Mouse (Mus musculus): ENCODE results near the gene Syt1. TPM values are rescaled to one million over a fixed set of nuclear protein-coding genes. Genes with fewer than 3 reads are reported as not detected.

The Syt1 gene
- polyA plus RNA-seq (2012) = 0.02 TPM in 1 of 2 replicates, not detected in the other

GRCm38 (mm10) chr10:109010241-109011193, at the start of gene Syt1:
Gene Syt1, minus strand, starts transcription at chr10:109010982.
- no peak for TF ChIP-seq GATA1 (IDR thresholded peaks at IDR 0.05; ENCODE audit: low read length)

DNA sequence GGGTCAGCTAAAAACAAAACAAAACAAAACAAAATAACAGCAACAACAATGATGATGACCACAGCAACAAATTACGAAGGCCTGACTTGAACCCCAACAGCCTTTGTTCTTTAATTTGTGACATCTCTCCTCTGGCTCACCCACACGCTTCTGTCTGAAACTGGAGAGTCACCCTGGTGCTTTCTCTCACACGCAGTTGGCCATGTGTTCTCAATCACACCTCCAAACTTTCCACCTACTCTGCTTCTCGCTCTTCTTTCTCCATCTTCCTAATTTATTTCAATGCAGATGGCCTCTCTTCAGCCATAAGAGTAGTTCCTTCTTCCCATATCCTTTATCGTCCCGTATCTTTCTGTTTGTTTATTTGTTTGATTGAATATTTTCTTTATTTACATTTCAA, 45.7 kb upstream of the Syt1 start:
- no peak for TF ChIP-seq GATA1 (IDR thresholded peaks at IDR 0.05; ENCODE audit: low read length)

- TF ChIP-seq GATA1 (IDR thresholded peaks at IDR 0.05; ENCODE audit: low read length) = no peak
Observed at GRCm38 (mm10) chr10:109047537-109047936, 36.8 kb upstream of the Syt1 start.

DNA sequence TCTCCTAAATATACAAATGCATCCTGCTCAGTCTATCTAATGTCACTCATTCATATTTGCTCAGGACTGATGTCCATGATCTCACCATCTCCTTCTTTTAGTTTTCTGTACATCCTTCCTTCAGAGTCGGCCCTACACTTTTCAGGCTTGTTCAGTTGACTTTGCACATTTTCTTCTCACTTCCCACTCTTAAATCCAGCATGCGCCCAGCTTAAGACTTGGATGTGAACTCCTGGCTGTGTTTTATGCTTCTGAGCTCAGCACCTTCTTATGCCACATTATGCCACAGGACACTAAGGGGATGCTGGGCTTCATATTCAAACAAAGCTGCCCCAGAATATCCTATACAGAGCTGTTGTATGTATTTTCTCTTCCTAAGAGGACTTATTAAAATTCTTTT, 36.2 kb upstream of the Syt1 start:
- no peak for TF ChIP-seq GATA1 (IDR thresholded peaks at IDR 0.05; ENCODE audit: low read length)

DNA sequence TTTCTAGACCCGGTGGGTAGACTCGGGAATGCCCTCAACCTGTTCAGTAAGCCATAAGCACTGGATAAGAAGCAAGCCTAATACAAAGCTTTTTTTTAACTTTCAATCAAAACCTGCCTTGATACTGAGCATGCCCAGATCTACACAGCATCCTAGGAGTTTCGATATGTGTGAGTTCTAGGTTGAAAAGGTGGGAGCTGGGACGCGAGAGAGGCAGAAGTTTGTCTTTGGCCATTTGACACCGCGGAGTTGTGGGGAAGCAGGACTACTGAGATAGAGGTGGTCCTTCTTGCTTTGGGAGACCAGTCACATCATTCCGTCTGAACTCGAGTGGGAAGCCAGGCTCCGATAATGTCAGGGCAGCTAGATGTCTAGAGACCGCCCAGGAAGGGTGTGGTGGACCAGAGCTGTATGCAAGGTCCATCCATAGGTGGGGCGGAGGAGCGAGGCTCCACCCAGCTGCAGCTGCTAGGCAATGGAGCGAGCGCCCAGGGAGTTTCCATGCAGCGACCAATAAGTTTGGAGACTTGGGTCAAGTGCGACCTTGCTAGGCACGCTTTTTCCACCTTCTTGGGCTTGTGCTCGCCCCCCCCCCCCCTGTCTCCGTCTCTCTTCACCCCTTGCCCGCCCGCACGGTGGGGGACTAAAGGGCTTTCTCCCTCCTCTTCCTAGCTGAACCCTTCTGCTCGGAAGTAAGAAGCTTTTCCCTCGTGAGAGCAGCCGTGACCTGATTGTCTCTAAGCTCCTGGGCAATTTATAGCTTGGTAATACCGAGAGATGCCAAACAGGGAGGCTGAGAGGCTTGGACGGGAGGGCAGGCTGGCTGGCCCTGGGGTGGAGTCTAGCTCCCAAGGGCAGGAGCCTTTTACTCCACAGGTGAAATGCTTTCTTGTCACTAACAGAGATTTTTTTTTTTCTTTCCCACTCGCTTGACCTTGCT, 714 bp upstream of the Syt1 start:
- TF ChIP-seq GATA1 (IDR thresholded peaks at IDR 0.05; ENCODE audit: low read length) = no peak

- TF ChIP-seq GATA1 (IDR thresholded peaks at IDR 0.05; ENCODE audit: low read length) = no peak
Observed at GRCm38 (mm10) chr10:109009831-109010230, 951 bp downstream of the Syt1 start.

GRCm38 (mm10) chr10:109008456-109008855, 2.3 kb downstream of the Syt1 start:
- no peak for TF ChIP-seq GATA1 (IDR thresholded peaks at IDR 0.05; ENCODE audit: low read length)

- TF ChIP-seq GATA1 (IDR thresholded peaks at IDR 0.05; ENCODE audit: low read length) = no peak
Observed at GRCm38 (mm10) chr10:109003482-109003881, 7.3 kb downstream of the Syt1 start.

DNA sequence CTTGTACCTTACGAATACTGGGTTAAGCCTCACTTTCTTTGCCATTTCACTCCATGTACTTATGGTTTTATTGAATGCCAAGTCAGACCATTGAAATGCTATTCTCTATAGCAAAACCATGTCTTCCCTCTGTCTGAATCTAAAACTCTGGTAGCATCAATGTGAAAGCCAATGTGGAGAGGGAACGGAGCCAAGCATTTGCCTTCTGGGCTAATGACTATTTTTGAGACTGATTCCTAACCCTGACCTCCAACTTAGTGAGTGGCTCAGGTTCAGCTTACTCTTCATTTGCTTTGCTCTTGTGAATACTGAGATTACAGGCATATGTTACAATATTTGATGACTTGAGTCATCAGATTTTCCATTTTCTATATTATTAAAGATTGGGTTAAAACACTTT, 23.5 kb downstream of the Syt1 start:
- no peak for TF ChIP-seq GATA1 (IDR thresholded peaks at IDR 0.05; ENCODE audit: low read length)

- TF ChIP-seq GATA1 (IDR thresholded peaks at IDR 0.05; ENCODE audit: low read length) = no peak
Observed at GRCm38 (mm10) chr10:108979660-108980059, 31.1 kb downstream of the Syt1 start.

- TF ChIP-seq GATA1 (IDR thresholded peaks at IDR 0.05; ENCODE audit: low read length) = no peak
Observed at GRCm38 (mm10) chr10:108954952-108955351, 55.8 kb downstream of the Syt1 start.

DNA sequence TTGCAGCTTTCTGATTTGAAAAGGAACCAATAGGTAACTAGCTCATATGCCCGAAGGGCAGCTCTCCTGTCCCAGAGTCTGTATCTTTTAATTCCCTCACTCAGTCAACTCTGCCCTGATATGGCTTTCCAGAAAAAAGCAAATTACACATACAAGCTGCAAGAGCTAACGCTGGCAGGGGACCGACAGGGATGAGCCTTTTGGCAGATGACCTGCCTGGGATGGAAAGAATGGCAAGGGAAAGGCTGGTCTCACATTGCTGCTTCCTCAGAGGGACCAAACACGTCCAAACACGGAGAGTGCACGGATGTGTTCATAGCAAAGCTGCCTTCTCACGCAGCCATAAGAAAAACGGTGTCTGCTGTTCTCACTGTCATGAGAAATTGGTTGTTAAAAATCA, 58.6 kb downstream of the Syt1 start:
- TF ChIP-seq GATA1 (IDR thresholded peaks at IDR 0.05; ENCODE audit: low read length) = no peak

GRCm38 (mm10) chr10:108936838-108937430, 73.8 kb downstream of the Syt1 start:
- no peak for TF ChIP-seq GATA1 (IDR thresholded peaks at IDR 0.05; ENCODE audit: low read length)

GRCm38 (mm10) chr10:108930299-108930698, 80.5 kb downstream of the Syt1 start:
- TF ChIP-seq GATA1 (IDR thresholded peaks at IDR 0.05; ENCODE audit: low read length) = no peak

- no peak for TF ChIP-seq GATA1 (IDR thresholded peaks at IDR 0.05; ENCODE audit: low read length)
Observed at GRCm38 (mm10) chr10:108929676-108930075, 81.1 kb downstream of the Syt1 start.

DNA sequence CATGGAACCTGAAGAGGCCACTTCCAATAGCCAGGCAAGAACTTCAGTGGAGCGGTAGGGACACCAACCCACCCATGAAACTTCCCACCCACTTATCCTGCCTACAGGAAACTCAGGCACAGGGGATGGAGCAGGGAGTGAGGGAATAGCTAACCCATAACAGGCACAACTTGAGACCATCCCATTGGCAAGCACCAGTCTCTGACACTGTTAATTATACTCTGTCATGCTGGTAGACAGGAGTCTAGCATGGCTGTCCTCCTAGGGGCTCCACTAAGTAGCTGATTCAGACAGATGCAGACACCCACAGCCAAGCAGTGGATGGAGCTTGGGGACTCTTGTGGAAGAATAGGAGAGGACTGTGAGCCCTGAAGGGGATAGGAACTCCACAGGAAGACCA, 105.5 kb downstream of the Syt1 start:
- no peak for TF ChIP-seq GATA1 (IDR thresholded peaks at IDR 0.05; ENCODE audit: low read length)

Measured in G1E-ER4 (cell line).